ENCODE assay signal across 27 mouse cellular contexts in genomic region chr1:97743063-97743462, GRCm38 (mm10). TPM values are rescaled to one million over a fixed set of nuclear protein-coding genes. Genes with fewer than 3 reads are reported as not detected.
DNase-seq lines count a peak whose midpoint lies in the region; ATAC-seq lines count a peak whose summit lies in the region.
"Had no signal": no experiment of that assay in that cellular context is flagged by ENCODE, and none has a peak within 500 bp of the region (broad histone marks: within the 10 kb centered on the region; RNA-seq: fewer than 3 reads in every experiment).

No protein-coding gene starts in this region.

- no peak for DNase-seq in liver, embryonic 11.5 days (ENCODE audit: low spot score)
- DNase-seq in liver = no peak
- no peak for DNase-seq in thymus, adult 18-20 months
- DNase-seq in left cerebral cortex, postnatal 14 days (ENCODE audit: low spot score in 2 of 2) = no peak
- DNase-seq in spleen, postnatal 36 days (ENCODE audit: low spot score in 2 of 2) = no peak
- DNase-seq: adrenal gland, postnatal 25 days; cerebellum, adult 2 months; cerebellum, postnatal 14 days; embryo, embryonic 11 days; heart, postnatal 14 days; kidney, adult 2 months; kidney, postnatal 36 days; midbrain, embryonic 14.5 days; thymus, postnatal 14 days had no signal

- H3K27ac ChIP-seq in liver, embryonic 11.5 days (ENCODE audit: low read depth, low read length) = no peak overlapping the region
- H3K27ac ChIP-seq in liver, embryonic 16.5 days (ENCODE audit: low read length) = no peak overlapping the region
- H3K27ac ChIP-seq: embryonic facial prominence, embryonic 12.5 days; forebrain, embryonic 10.5 days; hindbrain, embryonic 10.5 days; intestine, embryonic 15.5 days; layer of hippocampus, adult 2 months; limb, embryonic 10.5 days; limb, embryonic 15.5 days; lung, embryonic 15.5 days; stomach, embryonic 15.5 days had no signal

- no peaks in the 10 kb centered on the region for H3K27me3 ChIP-seq in liver, embryonic 11.5 days (replicated peaks; ENCODE audit: control insufficient read depth, insufficient read depth, low read length)
- H3K27me3 ChIP-seq in liver, embryonic 16.5 days (ENCODE audit: control insufficient read depth, insufficient read depth, low read depth, low read length) = no peaks in the 10 kb centered on the region
- H3K27me3 ChIP-seq: embryonic facial prominence, embryonic 12.5 days; intestine, embryonic 15.5 days; limb, embryonic 15.5 days; lung, embryonic 15.5 days; stomach, embryonic 15.5 days had no signal

- ATAC-seq in liver, embryonic 11.5 days (replicated peaks; ENCODE audit: low FRiP score) = peak; percentile 84
- ATAC-seq in erythroid progenitor cell, adult 5-6 weeks (replicated peaks; ENCODE audit: low FRiP score, poor library complexity, severe bottlenecking) = peak; percentile 52; the same call in 1 of the 2 replicates
- ATAC-seq in liver, embryonic 16.5 days (ENCODE audit: low read depth) = peak; percentile 81
- ATAC-seq: forebrain, embryonic 16.5 days; hindbrain, embryonic 16.5 days; intestine, embryonic 15.5 days had no signal

- H3K4me1 ChIP-seq in liver, embryonic 11.5 days (replicated peaks; ENCODE audit: control insufficient read depth, insufficient read depth, low read length) = 0 out of 2 replicates have a peak, but pooled peaks cover 7% of the 10 kb centered on the region
- H3K4me1 ChIP-seq in liver, embryonic 16.5 days (ENCODE audit: control insufficient read depth, low read depth, low read length) = peaks cover 6% of the 10 kb centered on the region
- H3K4me1 ChIP-seq: embryonic facial prominence, embryonic 12.5 days; forebrain, embryonic 10.5 days; hindbrain, embryonic 10.5 days; intestine, embryonic 15.5 days; limb, embryonic 10.5 days; limb, embryonic 15.5 days; lung, embryonic 15.5 days; stomach, embryonic 15.5 days had no signal

- H3K9ac ChIP-seq in liver, embryonic 11.5 days (ENCODE audit: low read depth, low read length) = no peak overlapping the region
- H3K9ac ChIP-seq in liver, embryonic 16.5 days (ENCODE audit: low read depth, low read length) = no peak overlapping the region
- H3K9ac ChIP-seq: embryonic facial prominence, embryonic 12.5 days; intestine, embryonic 15.5 days; limb, embryonic 15.5 days; lung, embryonic 15.5 days; stomach, embryonic 15.5 days had no signal

- no peaks in the 10 kb centered on the region for H3K9me3 ChIP-seq in liver, embryonic 11.5 days (ENCODE audit: control insufficient read depth, low read length)
- no peaks in the 10 kb centered on the region for H3K9me3 ChIP-seq in liver, embryonic 16.5 days (replicated peaks; ENCODE audit: control insufficient read depth, low read length)
- H3K9me3 ChIP-seq: embryonic facial prominence, embryonic 12.5 days; forebrain, embryonic 10.5 days; hindbrain, embryonic 10.5 days; intestine, embryonic 15.5 days; limb, embryonic 10.5 days; limb, embryonic 15.5 days; lung, embryonic 15.5 days; stomach, embryonic 15.5 days had no signal

- H3K4me2 ChIP-seq in liver, embryonic 11.5 days = no peak overlapping the region
- H3K4me2 ChIP-seq in liver, embryonic 16.5 days (ENCODE audit: low read depth, low read length) = no peak overlapping the region
- H3K4me2 ChIP-seq: embryonic facial prominence, embryonic 12.5 days; intestine, embryonic 15.5 days; limb, embryonic 15.5 days; lung, embryonic 15.5 days; stomach, embryonic 15.5 days had no signal

- no peak overlapping the region for H3K4me3 ChIP-seq in liver, embryonic 11.5 days (ENCODE audit: low read depth, low read length)
- no peak overlapping the region for H3K4me3 ChIP-seq in liver, embryonic 16.5 days (ENCODE audit: low read depth, low read length)
- H3K4me3 ChIP-seq: embryonic facial prominence, embryonic 12.5 days; forebrain, embryonic 10.5 days; hindbrain, embryonic 10.5 days; intestine, embryonic 15.5 days; layer of hippocampus, adult 2 months; limb, embryonic 10.5 days; limb, embryonic 15.5 days; lung, embryonic 15.5 days; stomach, embryonic 15.5 days had no signal

- WGBS in liver, embryonic 11.5 days = 55% methylated on average over 1 of the region's 1 CpGs
- 21% methylated on average over 1 of the region's 1 CpGs for WGBS in liver, embryonic 16.5 days (ENCODE audit: insufficient replicate concordance)

- intact Hi-C loops in left cerebral cortex, postnatal 14 days (cut with DNase I) = no loop called here

- peaks cover 19% of the 10 kb centered on the region; the same call in 1 of the 2 replicates for H3K36me3 ChIP-seq in liver, embryonic 11.5 days (ENCODE audit: control insufficient read depth, insufficient read depth, low read length)
- H3K36me3 ChIP-seq in liver, embryonic 16.5 days (ENCODE audit: control insufficient read depth, insufficient read depth) = peaks cover 14% of the 10 kb centered on the region; the same call in 1 of the 2 replicates

RNA-seq across cellular contexts. Expression of gene Gin1, which starts 26.9 kb away (rescaled TPM):
- polyA plus RNA-seq in liver, embryonic 11.5 days (2014; fragmentation: Nextera tagmentation; extraction: Ambion mirVana) = 19.6 and 21.7 TPM in 2 replicates
- total RNA-seq in erythroid progenitor cell, adult 5-6 weeks (2015; ENCODE audit: low replicate concordance) = 13.0 and 24.3 TPM in 2 replicates
- 21.6 and 26.6 TPM in 2 replicates for total RNA-seq in erythroid progenitor cell, adult 5-6 weeks (2017; ENCODE audit: low replicate concordance)
- 10.1 and 11.2 TPM in 2 replicates for polyA plus RNA-seq in liver, embryonic 16.5 days (2015; fragmentation: Nextera tagmentation; extraction: Ambion mirVana)
- total RNA-seq in left cerebral cortex, postnatal 14 days (2021) = 1 to 10 TPM; 7.3 to 9.2 TPM

RNA-seq across cellular contexts. Expression of gene Ppip5k2, which starts 27.1 kb away (rescaled TPM):
- 36.5 and 39.5 TPM in 2 replicates for polyA plus RNA-seq in liver, embryonic 11.5 days (2014; fragmentation: Nextera tagmentation; extraction: Ambion mirVana)
- 6.8 and 14.3 TPM in 2 replicates for total RNA-seq in erythroid progenitor cell, adult 5-6 weeks (2015; ENCODE audit: low replicate concordance)
- total RNA-seq in erythroid progenitor cell, adult 5-6 weeks (2017; ENCODE audit: low replicate concordance) = 6.8 and 9.1 TPM in 2 replicates
- 11.1 and 11.4 TPM in 2 replicates for polyA plus RNA-seq in liver, embryonic 16.5 days (2015; fragmentation: Nextera tagmentation; extraction: Ambion mirVana)
- 10 to 100 TPM; 20.3 to 23.4 TPM for total RNA-seq in left cerebral cortex, postnatal 14 days (2021)
